Mouse (Mus musculus): ENCODE results near the gene Vmn2r17. TPM values are rescaled to one million over a fixed set of nuclear protein-coding genes. Genes with fewer than 3 reads are reported as not detected.

Gene Vmn2r17
- polyA plus RNA-seq (2012; rRNA removed) = not detected in 2 replicates

DNA sequence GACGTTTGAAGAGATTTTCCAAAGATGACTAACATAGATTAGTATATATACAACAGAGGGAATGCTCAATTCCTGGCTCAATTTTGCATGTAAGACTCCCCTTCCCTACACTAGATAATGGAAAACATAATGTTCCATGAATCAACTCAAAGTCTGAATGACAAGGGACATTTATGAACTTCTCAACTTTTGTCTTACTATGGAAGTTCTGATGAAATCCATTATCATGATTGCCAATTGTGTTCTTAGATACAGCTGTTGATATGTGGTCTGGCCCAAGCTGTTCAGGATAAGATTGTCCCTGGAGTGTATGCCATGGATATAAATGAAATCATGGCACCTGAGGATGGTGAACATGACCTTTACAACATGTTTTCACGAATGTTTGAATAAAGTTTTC lies at the start of gene Vmn2r17:
Gene Vmn2r17, plus strand, starts transcription at position 301 of the 400 bp plus-strand sequence.
- no peaks in the 10 kb centered on the region for H3K4me1 ChIP-seq (ENCODE audit: control insufficient read depth, insufficient read depth, low read length)
- DNase-seq = no peak
- no peak within 1 kb of the TSS for H3K27ac ChIP-seq (ENCODE audit: insufficient read depth, low read depth, low read length)
- no peak within 1 kb of the TSS for H3K4me3 ChIP-seq (ENCODE audit: insufficient read depth, low read depth, low read length)
- H3K27me3 ChIP-seq (replicated peaks; ENCODE audit: control insufficient read depth, insufficient read depth, low read length) = no peaks in the 10 kb centered on the region
- 47% methylated on average over 2 of the region's 2 CpGs for WGBS
- TF ChIP-seq CTCF (conservative IDR thresholded peaks at IDR 0.05; ENCODE audit: insufficient read depth, insufficient read length, low read depth, low read length) (no peak), POLR2A (IDR thresholded peaks at IDR 0.05; ENCODE audit: low read depth, low read length) (no peak)
- H3K36me3 ChIP-seq (ENCODE audit: control insufficient read depth, insufficient read depth, low read length) = no peaks in the 10 kb centered on the region

DNA sequence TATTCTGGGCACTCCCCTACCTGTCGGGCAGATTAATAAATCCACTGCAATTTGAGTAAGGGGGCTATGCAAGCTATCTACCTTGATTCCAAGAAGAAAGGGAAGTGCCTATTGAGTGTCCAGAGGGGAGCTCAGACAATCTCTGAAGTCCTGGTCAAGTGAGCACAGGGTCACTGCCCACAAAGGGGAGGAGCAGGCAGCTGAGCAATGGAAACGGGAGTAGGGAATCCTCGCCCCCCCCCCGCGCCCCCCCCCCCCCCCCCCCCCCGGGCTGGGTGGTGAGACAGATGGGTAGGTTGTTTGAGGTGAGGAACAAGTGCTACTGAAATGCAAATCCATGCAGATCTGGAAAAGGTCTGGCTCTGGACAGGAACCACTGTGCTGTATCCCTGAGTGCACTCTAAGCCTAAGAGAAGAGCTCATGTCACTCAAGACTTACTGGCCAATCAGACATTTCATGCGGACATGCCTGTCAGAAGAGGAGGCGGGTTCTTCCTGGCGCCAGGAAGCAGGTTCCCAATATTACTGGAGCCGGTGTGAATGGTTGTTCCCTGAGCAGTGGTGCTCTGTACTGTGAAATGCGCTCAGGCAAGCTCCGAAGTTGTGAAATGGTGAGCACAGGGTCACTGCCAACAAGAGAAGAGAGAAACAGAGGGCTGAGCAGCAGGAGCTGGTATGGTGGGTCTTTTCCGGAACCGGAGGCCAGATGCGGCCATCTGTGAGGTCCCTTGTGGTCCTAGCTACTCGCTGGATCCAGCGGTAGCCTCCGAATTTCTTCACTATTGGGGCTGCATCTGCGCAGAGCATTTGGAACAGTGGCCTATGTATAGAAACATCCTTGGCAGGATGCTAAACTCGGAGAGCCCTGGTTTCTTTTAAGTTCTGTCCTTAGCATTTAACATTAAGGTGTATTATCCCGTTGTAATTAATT lies 47.4 kb downstream of the Vmn2r17 start:
- Histone ChIP-seq H3K4me3 (ENCODE audit: insufficient read depth, low read depth, low read length) (peak overlapping the region; percentile 36; the same call in 1 of the 2 replicates), H3K27me3 (replicated peaks; ENCODE audit: control insufficient read depth, insufficient read depth, low read length) (no peaks in the 10 kb centered on the region), H3K27ac (ENCODE audit: insufficient read depth, low read depth, low read length) (no peak overlapping the region), H3K4me1 (ENCODE audit: control insufficient read depth, insufficient read depth, low read length) (no peaks in the 10 kb centered on the region), H3K36me3 (ENCODE audit: control insufficient read depth, insufficient read depth, low read length) (no peaks in the 10 kb centered on the region)
- DNase-seq = peak; percentile 16
- 21% methylated on average over 19 of the region's 21 CpGs for WGBS
- TF ChIP-seq POLR2A (IDR thresholded peaks at IDR 0.05; ENCODE audit: low read depth, low read length) (no peak), CTCF (conservative IDR thresholded peaks at IDR 0.05; ENCODE audit: insufficient read depth, insufficient read length, low read depth, low read length) (no peak)

DNA sequence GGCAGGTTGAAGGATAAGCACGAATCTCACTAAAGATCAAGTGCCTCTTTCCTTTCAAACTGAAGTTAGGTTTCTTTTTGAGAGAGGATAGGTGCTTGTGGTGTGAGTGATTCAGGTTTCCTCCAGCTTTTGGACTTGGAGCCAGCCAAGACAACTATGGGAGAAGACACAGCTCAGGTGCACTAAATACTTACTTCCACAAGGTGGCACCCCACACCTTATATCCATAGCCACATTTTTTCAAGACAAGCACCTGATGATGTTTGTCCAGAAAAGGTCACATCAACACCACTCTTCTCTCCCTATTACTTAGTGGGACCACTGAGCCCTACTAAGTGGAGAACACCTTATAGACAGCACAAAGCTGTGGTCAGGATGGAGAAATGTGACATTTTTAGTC lies 87.2 kb downstream of the Vmn2r17 start:
- 3% methylated on average over 1 of the region's 1 CpGs for WGBS
- Histone ChIP-seq H3K4me3 (ENCODE audit: insufficient read depth, low read depth, low read length) (no peak overlapping the region), H3K36me3 (ENCODE audit: control insufficient read depth, insufficient read depth, low read length) (no peaks in the 10 kb centered on the region), H3K4me1 (ENCODE audit: control insufficient read depth, insufficient read depth, low read length) (no peaks in the 10 kb centered on the region), H3K27me3 (replicated peaks; ENCODE audit: control insufficient read depth, insufficient read depth, low read length) (no peaks in the 10 kb centered on the region), H3K27ac (ENCODE audit: insufficient read depth, low read depth, low read length) (no peak overlapping the region)
- DNase-seq = peak; percentile 44
- TF ChIP-seq CTCF (conservative IDR thresholded peaks at IDR 0.05; ENCODE audit: insufficient read depth, insufficient read length, low read depth, low read length) (peak; percentile 51), POLR2A (IDR thresholded peaks at IDR 0.05; ENCODE audit: low read depth, low read length) (no peak)

Other genes with a start within 250 kb of the Vmn2r17 start
- not detected in 2 replicates for gene Vmn2r13, start 227.5 kb upstream of the Vmn2r17 start, polyA plus RNA-seq (2012; rRNA removed)
- not detected in 2 replicates for gene Vmn2r14, start 195.0 kb upstream of the Vmn2r17 start, polyA plus RNA-seq (2012; rRNA removed)
- not detected in 2 replicates for gene Vmn2r15, start 122.0 kb upstream of the Vmn2r17 start, polyA plus RNA-seq (2012; rRNA removed)
- not detected in 2 replicates for gene Vmn2r16, start 89.5 kb upstream of the Vmn2r17 start, polyA plus RNA-seq (2012; rRNA removed)
- 8.2 and 12.0 TPM in 2 replicates for gene Crlf2, start 139.3 kb downstream of the Vmn2r17 start, polyA plus RNA-seq (2012; rRNA removed)

All from kidney, adult 2 months (tissue).